Mouse (Mus musculus) R1 (cell line): ENCODE results near the gene Cds2.
"Not testable (repeated sequence)": the region's sequence is repeated elsewhere in the genome, so short reads cannot be mapped to it uniquely, and the experiment has no call there.

ENCODE experiments used
- DNase-seq: peaks from one replicate; pipeline ENCODE4 v3.0.0-alpha.2; 2018; ENCODE audit warnings: low read depth, low spot score

The Cds2 gene

GRCm38 (mm10) chr2:132291265-132291664, 28.3 kb downstream of the Cds2 start:
- DNase-seq = no peak

DNA sequence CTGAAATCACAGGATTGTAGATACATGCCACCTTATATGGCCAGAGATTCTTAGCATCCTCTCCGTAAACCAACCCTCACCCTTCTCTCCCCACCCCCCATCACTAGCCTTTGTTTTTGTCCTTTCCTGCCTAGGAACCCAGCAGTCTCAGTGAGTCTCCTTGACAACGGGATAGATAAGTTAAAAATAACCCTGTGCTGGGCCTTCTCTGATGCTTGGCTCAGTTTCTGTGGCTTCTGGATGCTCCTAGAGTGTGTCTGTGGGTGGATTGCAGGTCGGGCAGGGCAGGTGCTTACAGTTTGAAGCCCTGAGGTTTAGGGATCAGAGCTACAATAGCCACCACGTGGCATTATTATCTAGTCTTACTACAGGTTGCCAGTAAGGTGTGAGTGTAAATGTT, 29.1 kb downstream of the Cds2 start:
- peak; percentile 55 for DNase-seq

- DNase-seq = no peak
Measured at GRCm38 (mm10) chr2:132293694-132294450, 30.9 kb downstream of the Cds2 start.

GRCm38 (mm10) chr2:132298250-132298649, 35.3 kb downstream of the Cds2 start:
- no peak for DNase-seq

- DNase-seq = no peak
Measured at GRCm38 (mm10) chr2:132301436-132301835, 38.5 kb downstream of the Cds2 start.

- no peak for DNase-seq
Measured at GRCm38 (mm10) chr2:132305165-132305564, 42.2 kb downstream of the Cds2 start.

DNA sequence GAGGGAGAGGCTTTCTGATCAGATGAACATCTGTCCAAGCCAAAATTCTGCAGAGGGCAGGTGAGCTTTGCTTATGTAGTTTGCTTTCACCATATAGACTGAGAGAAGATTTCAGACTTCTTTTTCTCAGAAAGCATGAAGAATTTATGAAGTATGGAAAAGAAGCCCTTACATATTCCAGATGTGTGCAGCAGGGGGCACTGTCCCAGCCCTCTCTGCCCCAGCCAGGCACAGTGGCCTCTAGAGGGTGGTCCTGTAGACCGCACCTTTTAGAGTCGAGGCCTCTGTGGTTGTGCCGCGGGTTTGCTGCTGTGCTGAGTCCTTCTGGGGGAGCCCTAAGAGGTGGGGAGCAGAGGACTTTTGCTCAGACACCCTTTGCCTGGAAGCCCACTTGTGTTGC, 43.0 kb downstream of the Cds2 start:
- peak; percentile 54 for DNase-seq

DNA sequence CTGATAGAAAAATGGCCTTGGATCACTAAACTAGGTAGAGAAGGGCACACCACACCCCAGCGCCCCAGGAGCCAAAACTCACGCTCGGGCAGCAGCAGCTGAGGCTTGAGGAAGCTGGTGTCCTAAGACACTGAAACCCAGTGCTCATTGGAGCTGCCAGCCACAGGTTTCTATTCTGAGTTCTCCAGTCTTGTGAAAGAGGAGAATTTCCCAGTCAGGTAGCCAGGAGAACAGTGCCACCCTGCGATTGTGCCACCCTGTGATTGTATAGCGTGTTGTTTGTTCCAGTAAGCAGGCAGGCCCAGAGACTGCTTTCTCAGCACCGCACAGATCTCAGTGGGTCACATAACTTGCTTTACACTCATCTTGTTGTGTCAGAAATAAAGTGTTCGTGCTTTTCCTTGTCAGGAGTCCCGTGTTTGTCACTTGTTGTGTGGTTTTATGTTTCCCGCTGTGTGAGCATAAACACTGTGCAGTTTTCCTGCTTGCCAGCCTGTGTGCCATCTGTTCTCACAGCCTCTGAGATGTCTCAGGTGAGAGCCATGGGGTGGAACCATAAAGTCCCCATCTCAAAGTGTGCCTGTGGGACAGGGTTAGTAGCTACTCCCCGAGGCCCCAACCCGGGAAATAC, 44.4 kb downstream of the Cds2 start:
- DNase-seq = no peak

DNA sequence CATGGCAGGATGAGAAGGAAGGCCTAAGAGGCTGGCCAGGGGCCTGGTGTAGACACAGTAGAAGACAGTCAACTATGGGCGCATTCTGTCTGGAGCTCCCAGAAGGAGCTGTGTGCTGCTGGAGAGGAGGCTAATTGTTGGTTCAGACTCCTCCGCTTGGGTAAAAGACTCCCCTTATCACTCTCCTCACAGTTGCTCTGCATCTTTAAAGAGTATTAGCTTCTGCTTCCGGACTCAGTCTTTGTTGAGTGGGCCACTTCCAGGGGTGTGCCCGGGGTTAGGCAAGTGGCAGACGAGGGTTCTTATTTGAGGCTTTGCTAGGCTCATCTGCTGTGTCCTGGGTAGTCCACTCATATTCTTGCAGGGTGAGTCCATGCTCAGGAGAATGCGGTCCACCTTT, 45.9 kb downstream of the Cds2 start:
- DNase-seq = no peak

- DNase-seq = no peak
Measured at GRCm38 (mm10) chr2:132309398-132309930, 46.5 kb downstream of the Cds2 start.

DNA sequence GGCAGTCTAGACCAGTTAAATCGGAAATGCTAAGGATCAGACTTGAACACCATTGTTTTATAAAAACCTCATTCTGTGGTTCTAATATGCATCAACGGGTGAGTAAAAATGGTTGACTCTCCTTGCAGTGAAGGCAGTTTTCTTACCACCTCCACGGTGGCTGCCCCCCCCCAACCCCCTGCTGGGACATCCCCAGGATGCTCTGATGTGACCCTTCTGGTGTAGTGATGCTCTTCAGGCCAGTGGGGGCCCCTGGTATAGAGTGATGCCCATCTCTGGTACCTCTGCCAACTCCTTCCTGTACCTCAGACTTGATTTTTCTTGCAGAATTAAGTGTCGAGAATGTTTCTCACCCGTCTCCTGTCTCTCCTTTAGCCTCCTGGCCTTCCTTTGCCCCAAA, 49.7 kb downstream of the Cds2 start:
- no peak for DNase-seq

GRCm38 (mm10) chr2:132313568-132313967, 50.6 kb downstream of the Cds2 start:
- DNase-seq = no peak

DNA sequence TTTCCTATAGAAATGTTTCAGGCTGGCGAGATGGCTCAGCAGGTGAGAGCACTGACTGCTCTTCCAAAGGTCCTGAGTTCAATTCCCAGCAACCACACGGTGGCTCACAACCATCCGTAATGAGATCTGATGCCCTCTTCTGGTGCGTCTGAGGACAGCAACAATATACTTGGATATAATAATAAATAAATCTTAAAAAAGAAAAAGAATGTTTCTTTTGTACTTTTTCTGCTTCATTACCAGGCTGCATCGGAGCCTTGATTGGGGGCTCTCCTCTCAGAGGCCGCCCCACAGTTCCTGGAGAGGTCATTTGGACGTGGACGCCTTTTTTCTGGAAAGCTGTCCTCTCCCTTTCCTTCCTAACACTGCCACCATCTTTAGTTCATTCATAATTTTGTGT, 51.1 kb downstream of the Cds2 start:
- not testable (repeated sequence) for DNase-seq

GRCm38 (mm10) chr2:132316041-132316808, 53.3 kb downstream of the Cds2 start:
- DNase-seq = peak; percentile 71

DNA sequence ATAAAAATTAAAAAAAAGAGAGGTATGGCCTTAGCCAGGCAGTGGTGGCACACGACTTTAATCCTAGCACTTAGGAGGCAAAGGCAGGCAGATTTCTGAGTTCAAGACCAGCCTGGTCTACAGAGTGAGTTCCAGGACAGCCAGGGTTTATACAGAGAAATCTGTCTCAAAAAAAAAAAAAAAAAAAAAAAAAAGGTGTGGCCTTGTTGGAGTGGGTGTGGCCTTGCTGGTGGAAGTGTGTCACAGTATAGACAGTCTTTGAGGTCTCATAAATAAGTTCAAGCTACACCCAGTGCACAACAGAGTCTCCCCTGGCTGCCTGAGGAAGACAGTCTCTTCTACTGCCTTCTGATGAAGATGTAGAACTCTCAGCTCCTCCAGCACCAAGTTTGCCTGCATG, 54.2 kb downstream of the Cds2 start:
- no peak for DNase-seq

DNA sequence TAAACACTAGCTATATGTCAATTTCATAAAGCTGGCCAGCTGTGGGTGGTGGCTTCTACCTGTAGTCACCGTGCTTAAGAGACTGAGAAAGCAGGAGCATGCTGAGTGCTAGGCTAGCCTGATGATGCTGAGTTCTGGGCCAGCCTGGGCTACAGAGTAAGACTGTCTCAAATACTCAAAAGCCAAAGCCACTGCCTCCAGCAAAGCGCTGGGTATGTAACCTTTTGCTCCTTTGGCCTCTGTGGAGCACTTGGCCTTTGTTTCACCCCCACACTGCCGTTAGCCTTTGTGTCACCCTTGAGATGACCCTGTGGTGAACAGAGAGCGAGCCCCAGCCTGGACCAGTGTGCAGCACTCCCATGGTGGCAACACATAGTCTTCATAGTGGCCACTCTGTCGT, 57.6 kb downstream of the Cds2 start:
- no peak for DNase-seq

DNA sequence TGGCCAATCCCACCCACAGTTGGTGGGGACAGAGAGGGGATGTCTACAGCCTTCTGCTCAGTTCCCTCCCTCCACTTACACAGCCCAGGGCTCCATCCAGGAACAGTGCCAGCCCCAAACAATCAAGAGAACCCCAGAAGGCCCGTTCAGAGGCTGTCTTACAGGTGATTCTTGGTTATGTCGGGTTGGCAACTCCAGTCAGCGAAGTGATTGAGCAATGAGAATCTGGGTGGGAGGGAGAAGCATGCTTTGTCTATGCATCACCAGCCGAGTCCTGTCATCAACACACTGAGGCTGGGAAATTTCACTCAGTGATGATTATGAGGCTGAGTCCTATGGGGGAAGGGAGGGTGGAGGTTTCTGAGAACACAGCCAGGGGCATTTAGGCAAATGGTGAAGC, 60.6 kb downstream of the Cds2 start:
- DNase-seq = no peak

GRCm38 (mm10) chr2:132337202-132337601, 74.3 kb downstream of the Cds2 start:
- no peak for DNase-seq

DNA sequence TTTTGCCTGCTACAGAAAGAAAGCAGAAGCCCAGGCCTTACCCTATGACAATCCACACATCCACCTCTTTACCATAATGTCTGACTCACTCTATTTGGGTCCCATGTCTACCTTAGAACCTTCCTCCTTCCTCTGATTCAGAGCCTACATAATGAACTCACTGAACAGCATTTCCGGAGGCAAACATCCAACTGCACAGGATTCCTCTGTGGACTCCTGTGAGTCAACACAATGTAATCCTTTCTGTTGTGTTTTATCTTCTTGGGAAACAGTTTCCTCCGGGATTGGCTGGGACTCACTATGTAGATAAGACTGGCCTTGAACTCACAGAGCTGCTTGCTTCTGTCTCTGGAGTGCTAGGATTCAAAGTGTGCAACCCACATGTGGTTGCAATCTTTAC, 77.4 kb downstream of the Cds2 start:
- peak; percentile 29 for DNase-seq

DNA sequence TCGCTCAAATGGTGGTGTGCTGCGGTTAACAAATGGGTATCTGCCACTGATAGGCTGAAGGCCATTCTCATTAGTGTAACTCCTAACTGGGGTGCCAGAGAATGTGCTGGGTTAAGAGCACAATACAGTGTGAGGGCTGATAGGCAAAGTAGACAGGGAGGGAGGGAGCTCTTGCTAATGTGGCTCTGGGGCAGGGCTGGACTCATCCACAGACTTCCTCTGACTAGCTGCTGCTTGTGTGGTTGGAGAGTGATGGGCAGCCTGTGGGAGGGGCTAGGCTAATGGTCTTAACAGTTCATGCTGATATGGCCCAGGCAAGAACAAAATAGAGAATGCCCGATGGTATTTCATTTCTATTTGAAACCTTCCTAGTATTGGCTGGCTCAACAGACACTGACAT, 78.3 kb downstream of the Cds2 start:
- DNase-seq = no peak

- DNase-seq = no peak
Measured at GRCm38 (mm10) chr2:132343846-132344245, 80.9 kb downstream of the Cds2 start.
